Mouse (Mus musculus): ENCODE data around the gene U2surp. TPM values are rescaled to one million over a fixed set of nuclear protein-coding genes. Genes with fewer than 3 reads are reported as not detected.

Gene U2surp
- polyA plus RNA-seq (2014; fragmentation: Nextera tagmentation; extraction: Ambion mirVana): 145 and 166 TPM in 2 replicates

DNA sequence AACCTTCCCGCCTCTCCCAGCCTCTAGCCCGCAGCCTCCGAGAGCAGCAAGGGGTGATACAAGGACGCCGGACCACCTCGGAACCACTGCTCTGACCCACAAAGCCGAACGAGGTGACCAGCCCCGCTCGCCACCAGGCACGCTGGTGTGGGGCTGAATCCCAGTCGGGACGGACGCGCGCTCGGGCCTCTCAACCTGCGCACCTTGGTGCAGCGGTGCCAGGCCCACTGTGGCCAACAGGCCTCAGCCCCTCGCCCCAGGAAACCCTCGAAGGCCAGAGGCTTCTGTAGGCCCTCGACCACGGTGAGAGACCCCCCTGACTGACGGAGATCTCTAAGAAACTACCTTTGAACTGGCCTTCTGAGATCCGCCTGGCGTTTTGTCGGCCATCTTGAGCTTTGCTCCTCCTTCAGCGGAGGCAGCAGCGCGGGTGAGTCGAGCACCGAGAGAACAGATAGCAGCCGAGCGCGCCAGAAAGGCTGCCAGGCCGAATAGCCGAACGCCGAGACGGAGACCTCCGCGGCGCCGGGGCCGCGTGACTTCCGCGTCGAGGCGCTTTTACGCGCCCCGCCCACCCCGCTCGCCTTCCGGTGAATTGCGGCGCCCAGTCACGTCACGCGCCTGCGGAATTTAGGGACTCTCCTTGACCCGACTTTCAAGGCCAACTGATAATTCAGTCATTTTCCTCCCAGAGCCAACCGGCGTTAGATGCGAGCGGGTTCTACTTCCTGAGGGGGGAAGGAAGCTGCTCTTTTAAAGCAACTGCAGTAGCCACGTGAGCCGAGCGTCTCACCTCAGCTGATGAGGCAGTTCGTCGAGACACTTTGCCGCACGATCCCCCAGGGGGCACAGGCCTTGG is at the start of gene U2surp:
Gene U2surp (minus strand): TSS at position 525 of the 859 bp plus-strand sequence.
- WGBS: under 1% methylated on average over 74 of the region's 74 CpGs
- H3K9me3 ChIP-seq (replicated peaks; ENCODE audit: control insufficient read depth, low read length): no peaks in the 10 kb centered on the region
- DNase-seq (ENCODE audit: low spot score) (peak; percentile 98), ATAC-seq (replicated peaks; ENCODE audit: insufficient number of reproducible peaks, low FRiP score, low TSS enrichment, low read depth) (peak; percentile 95)
- no peaks in the 10 kb centered on the region for H3K27me3 ChIP-seq (ENCODE audit: control insufficient read depth, insufficient read depth, low read length)
- H3K4me1 ChIP-seq (ENCODE audit: control insufficient read depth, insufficient read depth, low read length): no peaks in the 10 kb centered on the region
- H3K4me3 ChIP-seq (ENCODE audit: low read depth, low read length): peak within 1 kb of the TSS; percentile 98
- peak within 1 kb of the TSS; percentile 75 for H3K4me2 ChIP-seq (ENCODE audit: low read depth, low read length)
- H3K36me3 ChIP-seq (replicated peaks; ENCODE audit: control insufficient read depth, insufficient read depth, low read depth, low read length): no peaks in the 10 kb centered on the region
- peak within 1 kb of the TSS; percentile 78 for H3K27ac ChIP-seq (replicated peaks; ENCODE audit: low read depth, low read length)
- H3K9ac ChIP-seq (replicated peaks; ENCODE audit: low read length): peak within 1 kb of the TSS; percentile 89

DNA sequence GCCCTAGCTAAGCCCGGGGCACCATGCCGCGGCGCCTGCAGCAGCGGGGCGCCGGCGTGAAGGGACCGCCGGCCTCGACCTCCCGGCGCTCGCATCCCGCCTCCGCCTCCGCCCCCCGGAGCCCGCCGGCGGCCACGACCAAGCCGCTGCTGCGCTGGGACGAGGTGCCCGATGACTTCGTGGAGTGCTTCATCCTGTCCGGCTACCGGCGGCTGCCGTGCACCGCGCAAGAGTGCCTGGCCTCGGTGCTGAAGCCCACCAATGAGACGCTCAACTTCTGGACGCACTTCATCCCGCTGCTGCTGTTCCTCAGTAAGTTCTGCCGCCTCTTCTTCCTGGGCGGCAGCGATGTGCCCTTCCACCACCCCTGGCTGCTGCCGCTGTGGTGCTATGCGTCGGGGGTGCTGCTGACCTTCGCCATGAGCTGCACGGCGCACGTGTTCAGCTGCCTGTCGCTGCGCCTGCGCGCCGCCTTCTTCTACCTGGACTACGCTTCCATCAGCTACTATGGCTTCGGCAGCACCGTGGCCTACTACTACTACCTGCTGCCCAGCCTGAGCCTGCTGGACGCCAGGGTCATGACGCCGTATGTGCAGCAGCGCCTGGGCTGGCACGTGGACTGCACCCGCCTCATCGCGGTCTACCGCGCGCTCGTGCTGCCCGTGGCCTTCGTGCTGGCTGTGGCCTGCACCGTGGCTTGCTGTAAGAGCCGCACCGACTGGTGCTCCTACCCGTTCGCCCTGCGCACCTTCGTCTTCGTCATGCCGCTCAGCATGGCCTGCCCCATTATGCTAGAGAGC is 48.3 kb upstream of the U2surp start:
- H3K9me3 ChIP-seq (replicated peaks; ENCODE audit: control insufficient read depth, low read length): no peaks in the 10 kb centered on the region

DNA sequence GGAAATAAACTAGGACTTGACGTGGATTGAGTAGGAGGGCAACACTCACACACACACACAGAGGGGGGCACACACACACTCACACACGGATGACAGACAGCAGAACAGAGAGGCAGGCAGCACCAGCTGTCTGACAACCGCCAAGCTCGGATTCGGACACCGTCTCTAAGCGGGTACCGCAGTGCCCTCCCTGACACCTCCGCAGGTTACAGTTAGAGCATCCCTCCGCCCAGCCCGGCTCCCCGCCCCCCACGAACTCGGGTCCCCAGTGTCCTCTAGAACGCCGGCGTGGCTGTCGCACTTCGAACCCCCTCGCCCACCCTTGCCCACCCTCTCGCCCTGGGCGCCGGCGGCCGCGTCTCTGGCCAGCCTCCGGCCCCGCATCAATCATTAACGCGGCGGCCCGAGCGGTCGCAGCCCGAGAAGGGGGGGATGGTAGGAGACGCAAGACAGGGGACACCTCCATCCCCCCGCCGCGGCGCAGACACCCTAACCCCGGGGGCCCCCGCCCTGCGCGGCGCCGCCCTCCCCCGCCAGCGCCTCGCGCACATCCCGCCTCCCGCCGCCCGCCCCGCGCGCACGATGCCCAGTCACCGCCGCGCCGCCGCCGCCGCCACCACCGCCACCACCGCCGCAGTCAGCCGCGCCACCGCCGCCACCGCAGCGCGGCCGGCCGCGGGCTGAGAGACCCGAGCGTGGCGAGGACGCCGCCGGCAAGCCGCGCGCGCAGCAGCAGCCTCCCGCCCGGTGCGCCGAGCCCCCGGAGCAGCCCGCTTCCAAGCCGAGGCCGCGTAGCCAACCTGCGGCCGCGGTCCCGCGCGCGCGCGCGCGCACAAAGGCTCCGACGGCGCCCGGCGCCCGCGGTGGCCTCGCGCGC is 47.5 kb upstream of the U2surp start, which contains the start of gene Paqr9:
Gene Paqr9 (plus strand): TSS at position 599 of the 877 bp plus-strand sequence.
- H3K27ac ChIP-seq (replicated peaks; ENCODE audit: low read depth, low read length): no peak within 1 kb of the TSS
- DNase-seq (ENCODE audit: low spot score): peak; percentile 44
- peak within 1 kb of the TSS; percentile 97 for H3K4me2 ChIP-seq (ENCODE audit: low read depth, low read length)
- H3K4me1 ChIP-seq (ENCODE audit: control insufficient read depth, insufficient read depth, low read length): no peaks in the 10 kb centered on the region
- ATAC-seq (replicated peaks; ENCODE audit: insufficient number of reproducible peaks, low FRiP score, low TSS enrichment, low read depth): peak; percentile 58
- peak within 1 kb of the TSS; percentile 62 for H3K9ac ChIP-seq (replicated peaks; ENCODE audit: low read length)
- peak within 1 kb of the TSS; percentile 59 for H3K4me3 ChIP-seq (ENCODE audit: low read depth, low read length)
- H3K9me3 ChIP-seq (replicated peaks; ENCODE audit: control insufficient read depth, low read length): no peaks in the 10 kb centered on the region
- no peaks in the 10 kb centered on the region for H3K36me3 ChIP-seq (replicated peaks; ENCODE audit: control insufficient read depth, insufficient read depth, low read depth, low read length)
- peaks cover 31% of the 10 kb centered on the region for H3K27me3 ChIP-seq (ENCODE audit: control insufficient read depth, insufficient read depth, low read length)
- WGBS: 0% methylated on average over 47 of the region's 118 CpGs

More for the DNA sequence above, 48.3 kb upstream of the U2surp start:
- peak overlapping the region; percentile 59 for H3K4me3 ChIP-seq (ENCODE audit: low read depth, low read length)
- H3K36me3 ChIP-seq (replicated peaks; ENCODE audit: control insufficient read depth, insufficient read depth, low read depth, low read length): no peaks in the 10 kb centered on the region
- ATAC-seq (replicated peaks; ENCODE audit: insufficient number of reproducible peaks, low FRiP score, low TSS enrichment, low read depth) (peak; percentile 66), DNase-seq (ENCODE audit: low spot score) (peak; percentile 34)
- H3K27me3 ChIP-seq (ENCODE audit: control insufficient read depth, insufficient read depth, low read length): peaks cover 31% of the 10 kb centered on the region
- H3K9ac ChIP-seq (replicated peaks; ENCODE audit: low read length): peak overlapping the region; percentile 62
- H3K27ac ChIP-seq (replicated peaks; ENCODE audit: low read depth, low read length): no peak overlapping the region
- WGBS: 14% methylated on average over 74 of the region's 78 CpGs
- peak overlapping the region; percentile 97 for H3K4me2 ChIP-seq (ENCODE audit: low read depth, low read length)
- H3K4me1 ChIP-seq (ENCODE audit: control insufficient read depth, insufficient read depth, low read length): no peaks in the 10 kb centered on the region

DNA sequence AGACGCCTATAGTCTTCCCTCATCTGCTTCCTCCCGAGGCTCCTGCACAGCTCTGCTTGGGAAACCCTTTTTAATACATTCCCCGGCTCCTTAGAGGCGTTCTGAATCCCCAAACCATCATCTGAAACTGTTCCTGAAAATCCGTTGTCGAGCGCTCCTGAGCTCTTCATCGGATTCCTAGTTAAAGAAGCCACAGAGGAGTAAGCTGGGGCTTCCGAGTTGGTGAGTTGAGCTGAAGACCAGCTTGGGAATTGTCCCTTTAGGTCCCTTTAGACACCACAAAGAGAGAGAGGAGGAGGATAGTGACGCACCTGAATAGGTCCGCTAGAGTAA is 46.9 kb upstream of the U2surp start:
- peak overlapping the region; percentile 97 for H3K4me2 ChIP-seq (ENCODE audit: low read depth, low read length)
- H3K36me3 ChIP-seq (replicated peaks; ENCODE audit: control insufficient read depth, insufficient read depth, low read depth, low read length): no peaks in the 10 kb centered on the region
- ATAC-seq (replicated peaks; ENCODE audit: insufficient number of reproducible peaks, low FRiP score, low TSS enrichment, low read depth) (no peak), DNase-seq (ENCODE audit: low spot score) (peak; percentile 8)
- no peaks in the 10 kb centered on the region for H3K4me1 ChIP-seq (ENCODE audit: control insufficient read depth, insufficient read depth, low read length)
- 13% methylated on average over 11 of the region's 11 CpGs for WGBS
- H3K4me3 ChIP-seq (ENCODE audit: low read depth, low read length): peak overlapping the region; percentile 59
- peaks cover 31% of the 10 kb centered on the region for H3K27me3 ChIP-seq (ENCODE audit: control insufficient read depth, insufficient read depth, low read length)
- H3K27ac ChIP-seq (replicated peaks; ENCODE audit: low read depth, low read length): no peak overlapping the region
- H3K9ac ChIP-seq (replicated peaks; ENCODE audit: low read length): peak overlapping the region; percentile 62; the same call in 1 of the 2 replicates
- H3K9me3 ChIP-seq (replicated peaks; ENCODE audit: control insufficient read depth, low read length): no peaks in the 10 kb centered on the region

DNA sequence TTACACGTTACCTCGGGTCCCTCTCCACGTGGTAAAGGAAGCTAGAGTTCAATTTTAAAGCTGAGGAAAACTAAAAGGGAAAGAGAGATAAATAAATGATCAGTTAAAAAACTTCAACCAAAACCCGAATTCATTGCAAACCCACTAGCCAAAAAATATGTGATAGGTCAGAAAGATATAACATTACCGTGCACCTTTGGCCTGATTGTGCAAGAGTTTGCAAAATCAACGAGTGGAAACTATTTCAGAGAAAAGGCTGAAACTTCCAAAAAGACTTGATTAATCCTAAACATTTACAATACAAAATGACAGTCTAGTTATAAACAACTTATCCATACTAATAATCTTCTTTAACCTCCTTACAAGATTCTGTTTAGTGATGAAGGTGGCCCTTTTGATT is 45.9 kb upstream of the U2surp start:
- H3K27me3 ChIP-seq (ENCODE audit: control insufficient read depth, insufficient read depth, low read length): peaks cover 31% of the 10 kb centered on the region
- no peak overlapping the region for H3K4me2 ChIP-seq (ENCODE audit: low read depth, low read length)
- 60% methylated on average over 6 of the region's 6 CpGs for WGBS
- H3K4me1 ChIP-seq (ENCODE audit: control insufficient read depth, insufficient read depth, low read length): no peaks in the 10 kb centered on the region
- H3K36me3 ChIP-seq (replicated peaks; ENCODE audit: control insufficient read depth, insufficient read depth, low read depth, low read length): no peaks in the 10 kb centered on the region
- H3K9ac ChIP-seq (replicated peaks; ENCODE audit: low read length): no peak overlapping the region
- H3K9me3 ChIP-seq (replicated peaks; ENCODE audit: control insufficient read depth, low read length): no peaks in the 10 kb centered on the region
- ATAC-seq (replicated peaks; ENCODE audit: insufficient number of reproducible peaks, low FRiP score, low TSS enrichment, low read depth) (no peak), DNase-seq (ENCODE audit: low spot score) (no peak)
- no peak overlapping the region for H3K4me3 ChIP-seq (ENCODE audit: low read depth, low read length)
- H3K27ac ChIP-seq (replicated peaks; ENCODE audit: low read depth, low read length): no peak overlapping the region

DNA sequence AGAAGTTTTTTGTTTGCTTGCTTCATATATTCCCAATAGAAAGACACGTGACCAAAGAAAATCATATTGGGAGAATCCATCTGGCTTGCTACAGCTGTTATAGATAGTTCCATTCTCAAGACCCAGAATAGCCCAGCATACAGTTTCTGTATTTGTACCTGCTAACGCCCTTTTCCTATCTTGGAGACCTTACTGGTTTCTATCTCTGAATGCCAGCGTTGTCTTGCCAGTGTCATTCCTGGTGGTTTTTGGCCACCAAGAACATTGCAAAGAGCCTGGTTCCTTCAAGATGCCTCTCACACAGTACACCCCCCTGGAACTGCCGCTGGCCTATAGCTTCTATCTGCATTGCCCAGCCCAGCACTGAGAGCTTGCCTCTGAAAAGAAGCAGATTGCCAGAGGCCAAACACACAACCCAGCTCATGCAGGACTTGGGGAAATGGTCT is 44.3 kb upstream of the U2surp start:
- no peaks in the 10 kb centered on the region for H3K36me3 ChIP-seq (replicated peaks; ENCODE audit: control insufficient read depth, insufficient read depth, low read depth, low read length)
- no peak overlapping the region for H3K4me2 ChIP-seq (ENCODE audit: low read depth, low read length)
- no peaks in the 10 kb centered on the region for H3K9me3 ChIP-seq (replicated peaks; ENCODE audit: control insufficient read depth, low read length)
- no peak overlapping the region for H3K27ac ChIP-seq (replicated peaks; ENCODE audit: low read depth, low read length)
- 88% methylated on average over 4 of the region's 4 CpGs for WGBS
- no peaks in the 10 kb centered on the region for H3K4me1 ChIP-seq (ENCODE audit: control insufficient read depth, insufficient read depth, low read length)
- no peak overlapping the region for H3K9ac ChIP-seq (replicated peaks; ENCODE audit: low read length)
- peaks cover 26% of the 10 kb centered on the region for H3K27me3 ChIP-seq (ENCODE audit: control insufficient read depth, insufficient read depth, low read length)
- DNase-seq (ENCODE audit: low spot score): no peak
- no peak for ATAC-seq (replicated peaks; ENCODE audit: insufficient number of reproducible peaks, low FRiP score, low TSS enrichment, low read depth)
- H3K4me3 ChIP-seq (ENCODE audit: low read depth, low read length): no peak overlapping the region

DNA sequence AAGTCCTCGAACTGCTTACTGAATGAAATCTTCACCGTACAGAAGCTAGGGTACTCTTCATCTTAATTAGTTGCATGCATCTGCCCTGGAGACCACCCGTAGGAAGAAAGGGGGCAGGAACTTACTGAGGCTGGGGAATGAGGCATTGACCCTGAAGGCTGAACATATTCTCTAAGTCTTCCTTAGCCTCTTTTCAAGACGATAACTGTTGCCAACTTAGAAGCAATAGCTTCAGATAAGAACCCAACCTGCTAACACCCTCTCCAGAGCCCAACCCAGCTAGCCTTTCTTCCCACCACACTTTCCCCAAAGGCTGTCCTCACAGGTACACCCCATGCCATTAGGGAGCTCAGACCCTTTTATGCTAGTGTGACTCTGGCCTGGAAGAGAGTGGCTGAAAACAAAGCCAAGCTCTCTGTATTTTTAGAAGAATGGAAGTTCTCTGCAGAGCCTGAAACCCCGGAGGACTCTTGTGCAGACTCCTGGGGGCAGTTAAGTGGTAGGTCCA is 43.5 kb upstream of the U2surp start:
- no peak overlapping the region for H3K27ac ChIP-seq (replicated peaks; ENCODE audit: low read depth, low read length)
- DNase-seq (ENCODE audit: low spot score) (no peak), ATAC-seq (replicated peaks; ENCODE audit: insufficient number of reproducible peaks, low FRiP score, low TSS enrichment, low read depth) (no peak)
- 54% methylated on average over 5 of the region's 5 CpGs for WGBS
- peaks cover 18% of the 10 kb centered on the region for H3K27me3 ChIP-seq (ENCODE audit: control insufficient read depth, insufficient read depth, low read length)
- H3K9ac ChIP-seq (replicated peaks; ENCODE audit: low read length): no peak overlapping the region
- no peaks in the 10 kb centered on the region for H3K4me1 ChIP-seq (ENCODE audit: control insufficient read depth, insufficient read depth, low read length)
- H3K4me3 ChIP-seq (ENCODE audit: low read depth, low read length): no peak overlapping the region
- no peaks in the 10 kb centered on the region for H3K36me3 ChIP-seq (replicated peaks; ENCODE audit: control insufficient read depth, insufficient read depth, low read depth, low read length)
- H3K4me2 ChIP-seq (ENCODE audit: low read depth, low read length): no peak overlapping the region
- H3K9me3 ChIP-seq (replicated peaks; ENCODE audit: control insufficient read depth, low read length): no peaks in the 10 kb centered on the region
